Mouse (Mus musculus): ENCODE results near the gene Appbp2. TPM values are rescaled to one million over a fixed set of nuclear protein-coding genes. Genes with fewer than 3 reads are reported as not detected.
"Not testable (repeated sequence)": the region's sequence is repeated elsewhere in the genome, so short reads cannot be mapped to it uniquely, and the experiment has no call there.

Gene Appbp2
- total RNA-seq, 2 experiments from 2014 or later = 14.5 to 14.6 TPM

DNA sequence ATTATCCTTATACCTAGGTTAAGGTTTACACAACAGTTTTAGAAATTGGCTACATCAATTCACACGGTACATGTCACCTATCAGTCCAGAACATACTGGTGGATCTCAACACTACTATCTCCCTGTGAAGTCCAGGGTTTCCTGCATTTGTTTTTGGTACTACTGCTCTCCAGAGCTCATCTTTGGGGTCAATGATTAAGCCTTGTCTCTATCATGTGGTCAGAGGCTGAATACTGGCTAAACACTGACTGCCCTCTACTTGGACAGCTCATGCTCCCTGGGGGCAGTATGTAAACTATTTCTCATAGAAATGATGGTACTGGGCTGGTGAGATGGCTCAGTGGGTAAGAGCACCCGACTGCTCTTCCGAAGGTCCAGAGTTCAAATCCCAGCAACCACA, 11.7 kb downstream of the Appbp2 start:
- no peak for DNase-seq

DNA sequence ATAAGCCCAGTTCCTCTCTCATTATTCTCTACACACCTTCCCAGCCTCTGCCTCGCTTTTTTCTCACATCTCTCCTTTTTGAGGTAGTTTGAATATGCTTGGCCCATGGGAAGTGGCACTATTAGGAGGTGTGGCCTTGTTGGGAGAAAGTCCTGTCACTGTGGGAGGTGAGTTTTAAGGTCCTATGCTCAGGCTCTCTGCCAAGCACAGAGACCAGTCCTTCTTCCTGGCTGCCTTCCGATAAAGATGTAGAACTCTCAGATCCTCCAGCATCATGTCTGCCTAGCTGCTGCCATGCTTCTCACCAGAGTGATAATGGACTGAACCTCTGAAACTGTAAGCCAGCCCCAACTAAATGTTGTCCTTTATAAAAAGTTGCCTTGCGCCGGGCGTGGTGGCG, 12.4 kb downstream of the Appbp2 start:
- no peak for DNase-seq

DNA sequence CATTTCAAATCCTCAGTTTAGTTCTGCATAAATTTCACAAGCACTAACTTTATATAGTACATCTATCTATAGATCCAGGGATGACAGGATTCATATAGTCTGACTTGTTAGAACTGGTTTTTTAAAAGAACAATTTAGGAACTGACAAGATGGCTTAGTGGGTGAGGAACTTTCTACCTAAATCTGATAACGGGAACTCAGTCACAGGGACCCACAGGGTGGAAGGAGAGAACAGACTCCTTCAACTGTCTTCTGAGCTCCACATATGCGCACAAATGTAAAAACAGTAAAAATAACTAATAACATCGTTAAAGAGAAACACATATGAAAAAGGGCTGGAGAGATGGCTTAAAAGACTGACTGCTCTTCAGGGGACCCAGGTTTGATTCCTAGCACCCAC, 15.9 kb downstream of the Appbp2 start:
- no peak for DNase-seq

- DNase-seq = no peak
Observed at GRCm38 (mm10) chr11:85214679-85215078, 20.3 kb downstream of the Appbp2 start.

- no peak for DNase-seq
Observed at GRCm38 (mm10) chr11:85213215-85213614, 21.7 kb downstream of the Appbp2 start.

- no peak for DNase-seq
Observed at GRCm38 (mm10) chr11:85211151-85211550, 23.8 kb downstream of the Appbp2 start.

DNA sequence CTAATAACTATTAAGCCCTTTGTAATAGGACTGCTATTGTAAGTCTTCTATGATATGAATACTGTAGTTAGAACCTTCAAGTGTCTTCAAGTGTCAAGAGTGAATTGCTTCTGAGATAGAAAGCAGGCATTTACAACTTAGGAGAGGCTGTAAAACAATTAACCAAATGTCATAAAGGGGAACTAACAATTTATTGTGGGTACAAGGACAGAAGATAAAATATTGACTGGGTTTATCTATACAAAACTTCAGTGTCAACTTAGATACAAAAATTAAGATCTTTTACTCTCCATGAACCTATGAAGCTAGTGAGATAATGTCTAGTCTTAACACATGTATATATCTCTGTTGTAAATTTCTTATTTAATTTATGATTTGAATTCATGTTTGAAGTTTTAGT, 28.7 kb downstream of the Appbp2 start:
- no peak for DNase-seq

DNA sequence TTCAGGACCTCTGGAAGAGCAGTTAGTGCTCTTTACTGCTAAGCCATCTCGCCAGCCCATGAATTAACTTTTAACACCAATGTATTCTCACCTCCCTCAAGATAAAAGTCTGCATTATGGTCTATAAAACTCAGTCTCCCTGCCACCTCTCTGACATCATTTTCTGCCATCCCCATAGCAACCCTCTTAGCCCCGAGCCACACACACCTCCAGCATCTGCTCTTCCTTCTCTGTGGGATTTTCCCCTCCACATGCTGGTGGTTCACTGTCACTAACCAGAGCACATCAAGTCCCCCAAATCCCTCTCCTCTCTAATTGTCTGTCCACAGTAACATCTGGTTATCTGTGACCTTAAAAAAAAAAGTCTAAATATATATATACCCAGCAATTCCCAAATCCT, 36.0 kb downstream of the Appbp2 start:
- DNase-seq = no peak

DNA sequence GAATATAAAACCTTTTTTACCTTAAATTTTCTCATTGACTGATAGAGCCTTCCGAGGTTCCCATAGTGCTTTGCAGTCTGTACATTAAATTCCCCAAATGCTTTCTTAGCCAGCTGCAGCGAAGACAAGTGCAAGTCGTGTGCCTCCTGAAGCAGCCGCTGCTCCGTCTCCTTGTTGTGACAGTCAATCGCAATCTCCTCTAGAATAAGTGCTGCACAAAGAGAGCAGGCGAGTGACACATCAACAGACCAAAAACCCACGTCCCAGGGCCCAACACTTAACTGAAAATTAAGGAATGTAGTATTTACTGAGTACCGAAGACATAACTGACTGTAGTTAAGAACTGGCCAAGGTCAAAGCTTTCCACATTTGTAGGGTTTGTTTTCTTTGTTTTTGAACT, 38.9 kb downstream of the Appbp2 start:
- no peak for DNase-seq

DNA sequence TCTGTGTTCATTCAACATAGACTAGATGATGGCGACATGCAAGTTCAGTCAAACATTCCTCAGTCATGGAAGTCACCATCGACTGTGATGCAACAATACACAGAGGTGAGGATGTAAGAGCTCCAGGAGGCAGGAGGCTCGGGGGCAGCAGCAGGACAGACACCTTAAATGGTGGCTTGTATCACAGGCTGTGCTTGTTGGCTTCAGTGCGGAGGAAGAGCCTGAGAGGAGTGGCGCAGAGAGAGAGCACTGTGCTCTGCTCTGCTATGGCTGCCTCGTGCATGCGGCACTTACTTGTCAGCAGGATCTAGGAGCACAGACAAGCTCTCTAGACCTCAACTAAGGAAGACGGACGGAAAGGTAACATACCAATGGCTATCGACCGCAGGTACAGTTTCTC, 40.7 kb downstream of the Appbp2 start:
- DNase-seq = no peak

- DNase-seq = no peak
Observed at GRCm38 (mm10) chr11:85190741-85191140, 44.2 kb downstream of the Appbp2 start.

- no peak for DNase-seq
Observed at GRCm38 (mm10) chr11:85189110-85189509, 45.8 kb downstream of the Appbp2 start.

DNA sequence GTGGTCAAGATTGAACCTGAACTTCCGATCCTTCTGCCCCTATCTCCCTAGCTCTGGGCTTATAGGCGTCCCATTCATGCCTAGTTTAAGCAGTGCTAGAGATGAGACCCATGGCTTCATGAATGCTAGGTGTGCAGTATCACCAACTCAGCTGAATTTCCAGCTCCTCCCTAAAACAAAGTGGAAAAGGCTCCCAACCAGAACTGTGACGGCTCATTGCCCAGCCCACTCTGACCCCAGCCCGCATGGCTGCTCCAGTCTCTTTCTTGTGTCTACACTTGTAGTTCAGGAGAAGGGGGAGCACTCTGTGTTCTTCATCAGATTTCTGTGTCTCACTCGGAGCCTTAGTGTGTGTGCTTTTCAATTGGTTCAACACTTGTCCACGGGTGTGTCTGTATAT, 50.1 kb downstream of the Appbp2 start:
- DNase-seq = no peak

DNA sequence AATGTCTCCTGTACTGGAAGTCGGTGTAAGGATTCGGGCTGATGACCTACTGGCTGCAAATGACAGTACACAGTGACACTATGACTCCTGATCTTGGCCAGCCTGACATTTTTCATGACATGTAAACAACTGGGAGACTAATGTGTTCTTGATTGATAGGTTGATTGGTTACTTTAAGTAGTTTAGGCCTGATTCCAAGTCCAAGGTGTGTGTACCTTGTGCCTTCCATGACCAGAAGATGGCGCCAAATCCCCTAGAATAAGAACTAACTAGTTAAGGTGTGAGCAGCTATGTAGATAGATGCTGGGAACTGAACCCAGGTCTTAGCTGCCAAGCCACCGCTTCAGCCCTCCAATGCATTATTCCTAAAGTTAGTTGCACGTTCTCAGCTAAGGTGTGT, 50.8 kb downstream of the Appbp2 start:
- peak; percentile 21 to 68 for DNase-seq

DNA sequence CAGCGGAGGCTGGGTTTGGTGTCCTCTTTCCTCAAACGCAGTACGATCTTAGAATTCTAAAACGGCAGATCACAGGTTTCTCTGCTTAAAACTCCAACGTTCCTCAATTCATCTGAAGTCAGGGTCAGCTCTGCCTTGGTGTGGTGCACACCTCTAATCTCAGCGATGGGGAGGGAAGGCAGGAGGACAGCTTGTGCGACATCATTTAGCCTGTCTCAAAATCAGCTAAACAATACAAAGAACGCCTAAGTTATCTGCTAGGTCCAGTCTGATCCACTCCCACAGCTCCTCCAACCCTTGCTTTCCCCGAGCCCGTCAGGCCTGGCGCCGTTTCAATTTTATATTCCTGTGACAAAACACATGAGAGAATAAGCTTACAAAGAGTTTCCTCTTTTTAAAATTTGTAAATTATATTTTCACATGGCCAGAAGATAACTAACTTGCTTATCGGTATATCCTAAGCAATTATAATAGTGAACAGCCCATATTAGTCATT, 51.6 kb downstream of the Appbp2 start:
- DNase-seq = peak in 1 of 2 experiments; percentile 44

DNA sequence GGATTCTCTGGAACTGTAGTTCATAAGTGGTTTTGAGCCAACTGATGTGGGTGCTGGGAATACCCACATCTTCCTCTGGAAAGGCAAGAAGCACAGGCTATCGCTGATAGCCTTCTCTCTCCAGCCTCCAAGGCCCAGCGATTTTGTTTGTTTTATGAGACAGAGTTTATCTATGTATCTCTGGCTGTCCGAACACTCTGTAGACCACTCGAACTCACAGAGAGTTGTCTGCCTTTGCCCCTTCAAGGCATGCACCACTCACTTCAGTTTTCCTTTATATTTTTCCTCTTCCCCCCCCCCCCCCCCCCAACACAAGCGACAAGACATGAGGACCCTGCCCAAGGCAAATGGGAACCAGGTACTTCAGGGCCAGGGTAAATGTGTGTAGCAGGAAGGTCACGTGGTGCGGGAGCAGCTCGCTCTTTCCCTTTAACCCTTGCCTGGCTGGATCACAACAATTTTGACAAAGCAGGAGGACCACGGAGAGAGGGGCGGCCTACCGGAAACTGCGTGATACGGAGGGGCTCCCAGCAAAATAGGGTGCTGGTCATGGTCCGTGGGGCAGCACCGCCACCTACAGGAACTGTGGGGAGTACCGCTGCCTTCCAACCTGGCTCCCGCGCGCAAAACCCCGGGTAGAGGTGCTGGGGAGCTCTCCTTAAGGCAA, 52.2 kb downstream of the Appbp2 start:
- peak; percentile 51 to 76 for DNase-seq

GRCm38 (mm10) chr11:85178413-85178812, 56.5 kb downstream of the Appbp2 start:
- no peak for DNase-seq

DNA sequence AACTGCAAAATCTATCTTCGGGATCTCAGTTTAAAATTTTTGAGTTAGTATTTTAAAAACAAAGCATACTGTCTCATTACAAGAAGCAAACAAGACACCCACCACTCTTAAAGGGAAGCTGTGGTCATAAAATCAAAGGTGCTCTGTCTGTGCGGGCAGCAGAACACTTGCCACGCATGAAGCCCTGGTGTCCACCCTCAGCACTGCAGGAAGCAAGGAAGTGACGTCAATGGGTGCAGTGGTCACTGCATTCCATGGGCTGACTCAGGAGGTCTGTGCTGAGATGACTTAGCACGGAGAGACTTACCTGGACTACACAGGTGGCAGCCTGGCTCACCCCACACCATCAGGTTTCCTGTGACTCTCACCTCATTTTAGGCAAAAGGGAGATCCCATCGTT, 57.2 kb downstream of the Appbp2 start:
- DNase-seq = no peak

GRCm38 (mm10) chr11:85175941-85176340, 59.0 kb downstream of the Appbp2 start:
- DNase-seq = no peak

DNA sequence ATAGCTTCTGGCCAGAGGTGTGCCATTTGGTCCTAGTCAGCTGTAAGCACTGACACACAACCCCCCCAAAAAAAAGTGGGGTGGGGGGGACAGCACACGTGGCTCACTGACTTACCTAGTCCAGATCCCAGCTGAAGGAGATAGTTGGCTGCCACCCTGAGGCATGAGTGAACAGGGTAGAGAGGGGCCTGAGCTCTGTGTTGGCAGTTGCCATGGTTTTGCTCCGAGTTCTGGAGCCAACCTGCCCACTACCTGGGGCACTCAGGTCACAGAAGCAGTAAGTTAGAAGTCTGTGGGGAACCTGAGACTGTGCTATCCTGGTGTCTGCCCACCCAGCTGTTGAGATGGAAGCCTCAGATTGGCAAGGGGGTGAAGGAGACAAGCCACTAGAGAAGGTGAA, 64.1 kb downstream of the Appbp2 start:
- no peak for DNase-seq

DNA sequence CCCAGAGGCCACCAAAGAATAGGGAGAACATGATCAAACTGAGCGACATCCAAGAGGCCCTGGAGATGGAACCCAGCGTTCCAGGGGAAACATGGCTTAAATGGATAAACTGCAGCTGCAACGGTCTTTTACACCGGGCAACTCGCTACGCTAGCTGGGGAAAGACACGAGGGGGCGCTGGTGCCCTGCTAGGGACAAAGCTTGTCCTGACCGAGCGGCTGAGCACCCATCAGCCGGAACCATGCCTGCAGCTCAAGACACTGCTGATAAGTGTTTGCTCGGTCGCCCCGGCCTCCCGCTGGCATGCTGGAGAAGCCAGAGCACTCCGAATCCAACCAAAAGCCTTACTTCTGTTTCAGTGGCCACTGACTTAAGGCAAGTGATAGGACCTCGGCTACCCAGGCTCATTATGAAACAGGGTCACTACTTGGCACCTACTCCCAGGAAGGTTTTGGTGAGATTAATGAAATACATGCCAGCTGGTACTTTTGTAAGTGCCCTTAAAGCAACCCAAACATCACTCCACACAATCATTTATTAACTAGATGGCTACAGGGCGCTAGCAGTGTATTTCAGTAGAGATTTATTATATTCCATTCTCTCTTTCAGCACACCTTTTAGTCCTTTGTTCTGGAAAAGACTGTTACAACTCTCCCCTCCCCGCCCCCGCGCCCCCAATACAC, 64.7 kb downstream of the Appbp2 start, which contains the start of gene 1700125H20Rik:
Gene 1700125H20Rik (plus strand): TSS at position 347 of the 683 bp plus-strand sequence.
- DNase-seq = peak; percentile 88 to 95

GRCm38 (mm10) chr11:85167503-85167902, 67.4 kb downstream of the Appbp2 start:
- DNase-seq = no peak

- no peak for DNase-seq
Observed at GRCm38 (mm10) chr11:85164371-85164770, 70.6 kb downstream of the Appbp2 start.

DNA sequence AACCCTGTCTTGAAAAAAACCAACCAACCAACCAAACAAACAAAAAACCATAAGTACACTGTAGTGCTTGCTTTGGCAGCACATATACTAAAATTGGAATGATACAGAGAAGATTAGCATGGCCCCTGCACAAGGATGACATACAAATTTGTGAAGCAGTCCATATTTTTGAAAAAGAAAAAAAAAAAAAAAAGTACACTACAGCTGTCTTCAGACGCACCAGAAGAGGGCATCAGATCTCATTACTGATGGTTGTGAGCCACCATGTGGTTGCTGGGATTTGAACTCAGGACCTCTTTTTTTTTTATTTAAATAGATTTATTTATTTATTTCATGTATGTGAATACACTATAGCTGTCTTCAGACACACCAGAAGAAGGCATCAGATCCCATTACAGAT, 71.9 kb downstream of the Appbp2 start:
- not testable (repeated sequence) for DNase-seq
